Mouse (Mus musculus): Measurements from ENCODE around the gene Ptn.

Gene Ptn

GRCm38 (mm10) chr6:36812666-36813515, 2.9 kb upstream of the Ptn start:
- DNase-seq = no peak

GRCm38 (mm10) chr6:36810448-36810847, 428 bp upstream of the Ptn start:
- no peak for DNase-seq

GRCm38 (mm10) chr6:36809311-36809726, 701 bp downstream of the Ptn start:
- DNase-seq = peak; percentile 33 to 41

GRCm38 (mm10) chr6:36808306-36809058, 1.5 kb downstream of the Ptn start:
- DNase-seq = no peak

GRCm38 (mm10) chr6:36806906-36807305, 3.1 kb downstream of the Ptn start:
- DNase-seq = no peak

GRCm38 (mm10) chr6:36800309-36800946, 9.6 kb downstream of the Ptn start:
- no peak for DNase-seq

GRCm38 (mm10) chr6:36797066-36797655, 12.9 kb downstream of the Ptn start:
- DNase-seq = no peak

GRCm38 (mm10) chr6:36794535-36794934, 15.5 kb downstream of the Ptn start:
- DNase-seq = no peak

GRCm38 (mm10) chr6:36793775-36794174, 16.2 kb downstream of the Ptn start:
- DNase-seq = no peak

GRCm38 (mm10) chr6:36789261-36789660, 20.8 kb downstream of the Ptn start:
- no peak for DNase-seq

- DNase-seq = peak in 1 of 2 experiments; percentile 11
Measured at GRCm38 (mm10) chr6:36788576-36789191, 21.3 kb downstream of the Ptn start.

GRCm38 (mm10) chr6:36784682-36785208, 25.3 kb downstream of the Ptn start:
- no peak for DNase-seq

GRCm38 (mm10) chr6:36782481-36782880, 27.5 kb downstream of the Ptn start:
- no peak for DNase-seq

- DNase-seq = peak in 1 of 2 experiments; percentile 19
Measured at GRCm38 (mm10) chr6:36777567-36778337, 32.3 kb downstream of the Ptn start.

GRCm38 (mm10) chr6:36777039-36777438, 33.0 kb downstream of the Ptn start:
- DNase-seq = no peak

- DNase-seq = no peak
Measured at GRCm38 (mm10) chr6:36775647-36776360, 34.2 kb downstream of the Ptn start.

- peak in 1 of 2 experiments; percentile 27 for DNase-seq
Measured at GRCm38 (mm10) chr6:36772541-36772940, 37.5 kb downstream of the Ptn start.

- DNase-seq = no peak
Measured at GRCm38 (mm10) chr6:36769012-36769411, 41.0 kb downstream of the Ptn start.

GRCm38 (mm10) chr6:36766941-36767340, 43.1 kb downstream of the Ptn start:
- no peak for DNase-seq

GRCm38 (mm10) chr6:36755001-36755885, 54.8 kb downstream of the Ptn start:
- no peak for DNase-seq
